Mouse (Mus musculus): ENCODE results near the gene Gclc. TPM values are rescaled to one million over a fixed set of nuclear protein-coding genes. Genes with fewer than 3 reads are reported as not detected.

Gclc gene
- total and polyA plus RNA-seq, 3 experiments = 20.4 to 84.8 (median 35.7) TPM

DNA sequence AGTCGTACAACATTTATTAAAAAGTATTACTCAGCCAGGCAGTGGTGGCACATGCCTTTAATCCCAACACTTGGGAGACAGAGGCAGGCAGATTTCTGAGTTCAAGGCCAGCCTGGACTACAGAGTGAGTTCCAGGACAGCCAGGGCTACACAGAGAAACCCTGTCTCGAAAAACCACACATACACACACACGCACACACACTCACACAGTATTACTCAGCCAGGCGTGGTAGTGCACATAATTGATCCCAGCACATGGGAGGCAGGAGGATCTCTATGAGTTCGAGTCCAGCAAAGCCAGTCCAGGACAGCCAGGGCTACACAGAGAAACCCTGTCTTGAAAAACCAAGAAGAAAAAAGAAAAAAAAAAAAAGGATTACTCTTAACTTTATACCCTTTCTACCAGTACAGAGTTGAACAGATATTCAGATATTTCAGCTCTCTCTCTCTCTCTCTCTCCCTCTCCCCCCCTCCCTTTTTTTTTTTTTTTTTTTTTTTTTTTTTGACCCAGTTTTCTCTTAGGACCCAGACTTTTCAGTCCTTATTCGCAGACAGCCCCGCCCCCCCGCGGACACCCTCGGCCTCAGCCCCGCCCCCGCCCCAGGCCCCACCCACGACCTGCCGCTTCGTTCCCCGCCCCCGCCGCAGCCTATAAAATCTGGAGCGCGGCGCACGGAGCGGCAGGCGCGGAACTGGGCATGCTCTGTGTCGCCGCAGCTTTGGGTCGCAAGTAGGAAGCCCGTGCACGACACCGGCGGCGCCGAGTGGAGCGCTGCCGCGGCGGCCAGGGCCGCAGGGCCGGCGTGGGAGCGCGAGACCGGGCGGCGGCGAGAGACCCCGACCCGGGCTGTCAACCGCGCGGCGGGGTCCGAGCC, at the start of gene Gclc (continued):
- no peak for TF ChIP-seq MXI1 (IDR thresholded peaks at IDR 0.05; ENCODE audit: low read depth, low read length)

DNA sequence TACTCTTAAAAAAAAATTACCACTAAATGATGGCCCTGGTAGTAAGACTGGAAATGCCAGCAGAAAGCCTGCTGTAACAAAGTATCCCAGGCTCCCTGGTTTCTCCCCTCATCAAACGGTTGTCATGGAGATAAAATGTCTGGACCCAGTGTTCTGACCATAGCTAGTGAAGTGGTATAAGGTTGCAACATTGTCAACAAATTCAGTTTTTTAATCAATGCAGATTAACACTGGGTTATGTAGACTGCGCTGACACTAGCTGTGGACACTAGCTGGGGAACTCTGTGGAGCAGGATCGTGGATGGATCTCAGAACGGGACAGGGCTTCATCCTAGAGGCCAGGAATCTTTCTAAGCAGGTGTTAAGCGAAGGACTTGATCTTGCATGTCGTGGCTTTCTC, 47.8 kb upstream of the Gclc start:
- no peaks in the 10 kb centered on the region for H3K36me3 ChIP-seq (replicated peaks in 1 of 2; ENCODE audit: control insufficient read depth in 1 of 2, insufficient read depth in 1 of 2, low read length in 1 of 2)
- TF ChIP-seq GABPA (IDR thresholded peaks at IDR 0.05; ENCODE audit: insufficient replicate concordance, low read depth, low read length) (no peak), PAX5 (IDR thresholded peaks at IDR 0.05; ENCODE audit: low read length) (no peak), CHD2 (IDR thresholded peaks at IDR 0.05; ENCODE audit: low read length) (no peak)
- H3K9me3 ChIP-seq (replicated peaks; ENCODE audit: low read length) = no peaks in the 10 kb centered on the region
- no peak overlapping the region for H3K9ac ChIP-seq (ENCODE audit: insufficient read depth, low read depth)
- no peak overlapping the region for H3K27ac ChIP-seq (ENCODE audit: insufficient read depth, low read depth)
- H3K27me3 ChIP-seq (replicated peaks) = no peaks in the 10 kb centered on the region
- no peaks in the 10 kb centered on the region for H3K79me2 ChIP-seq (replicated peaks; ENCODE audit: control insufficient read depth, extremely low read depth, insufficient read depth, poor library complexity, severe bottlenecking)
- in situ Hi-C loops (cut with MboI; ENCODE audit: low pct_ligation_motif_present, low pct_unique_long_range_greater_than_20kb, low sequenced_read_pairs) = loop anchor here (10.0 kb wide), 1 partner anchor 48 kb away; the partner anchor contains the start of gene Gclc
- DNase-seq (ENCODE audit: extremely low read depth) = no peak
- no peak overlapping the region for H3K4me3 ChIP-seq (replicated peaks in 1 of 3; ENCODE audit: low read depth in 2 of 3, low read length in 2 of 3, poor library complexity in 1 of 3)
- H3K4me1 ChIP-seq (ENCODE audit: control insufficient read depth in 1 of 2, insufficient read depth in 2 of 2) = peaks cover 5 to 46% of the 10 kb centered on the region in 2 experiments
- dilution Hi-C loops (cut with MboI; ENCODE audit: extremely low pct_ligation_motif_present, extremely low pct_unique_long_range_greater_than_20kb, low sequenced_read_pairs) = no loop called here
- H3K4me2 ChIP-seq (ENCODE audit: insufficient read depth, low read depth, poor library complexity, severe bottlenecking) = no peak overlapping the region

DNA sequence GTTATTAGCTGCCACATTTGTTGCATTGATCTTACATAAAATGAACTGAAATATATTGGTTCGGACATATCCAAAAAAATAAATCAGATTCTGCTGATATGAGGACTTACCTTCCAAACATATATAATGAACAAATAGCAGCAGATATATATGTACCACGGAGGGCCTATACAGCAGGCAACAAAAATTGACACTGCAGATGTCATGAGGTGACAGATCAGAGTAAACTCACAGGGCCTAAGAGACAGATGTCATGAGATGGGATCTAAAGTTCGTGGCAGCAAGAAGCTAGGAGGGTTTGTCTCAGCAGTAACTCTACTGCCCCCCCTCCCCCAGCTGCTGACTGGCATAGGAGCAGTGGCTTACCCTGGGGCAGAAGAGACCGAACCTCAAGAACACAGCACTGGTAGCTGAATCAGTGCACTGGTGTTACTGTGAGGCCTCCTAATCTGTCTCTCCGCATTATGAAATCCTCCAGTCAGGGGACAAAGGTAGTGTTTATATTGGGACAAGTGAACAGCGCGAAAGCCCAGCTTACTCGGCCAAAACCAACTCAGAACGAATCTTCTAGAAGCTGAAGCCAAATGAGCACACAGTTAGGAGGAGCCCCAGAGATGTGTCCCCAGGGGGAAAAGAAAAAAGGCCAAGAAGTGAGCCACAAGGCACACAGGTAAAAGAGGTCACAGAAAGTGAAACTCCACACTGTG, 46.7 kb upstream of the Gclc start:
- no peaks in the 10 kb centered on the region for H3K9me3 ChIP-seq (replicated peaks; ENCODE audit: low read length)
- peak; percentile 87 for DNase-seq (ENCODE audit: extremely low read depth)
- no peak overlapping the region for H3K9ac ChIP-seq (ENCODE audit: insufficient read depth, low read depth)
- H3K4me3 ChIP-seq (replicated peaks in 1 of 3; ENCODE audit: low read depth in 2 of 3, low read length in 2 of 3, poor library complexity in 1 of 3) = peak overlapping the region in 1 of 3 experiments; percentile 18
- no peaks in the 10 kb centered on the region for H3K79me2 ChIP-seq (replicated peaks; ENCODE audit: control insufficient read depth, extremely low read depth, insufficient read depth, poor library complexity, severe bottlenecking)
- H3K4me2 ChIP-seq (ENCODE audit: insufficient read depth, low read depth, poor library complexity, severe bottlenecking) = peak overlapping the region; percentile 61
- peak overlapping the region; percentile 75 for H3K27ac ChIP-seq (ENCODE audit: insufficient read depth, low read depth)
- no peaks in the 10 kb centered on the region for H3K27me3 ChIP-seq (replicated peaks)
- peaks cover 5 to 47% of the 10 kb centered on the region in 2 experiments for H3K4me1 ChIP-seq (ENCODE audit: control insufficient read depth in 1 of 2, insufficient read depth in 2 of 2)
- in situ Hi-C loops (cut with MboI; ENCODE audit: low pct_ligation_motif_present, low pct_unique_long_range_greater_than_20kb, low sequenced_read_pairs) = loop anchor here (10.0 kb wide), 1 partner anchor 47 kb away; the partner anchor contains the start of gene Gclc
- dilution Hi-C loops (cut with MboI; ENCODE audit: extremely low pct_ligation_motif_present, extremely low pct_unique_long_range_greater_than_20kb, low sequenced_read_pairs) = no loop called here
- H3K36me3 ChIP-seq (replicated peaks in 1 of 2; ENCODE audit: control insufficient read depth in 1 of 2, insufficient read depth in 1 of 2, low read length in 1 of 2) = no peaks in the 10 kb centered on the region
- TF ChIP-seq IRF4 (IDR thresholded peaks at IDR 0.05; ENCODE audit: low read depth, low read length) (peak; percentile 92), SMC3 (IDR thresholded peaks at IDR 0.05; ENCODE audit: low read depth, low read length) (0 out of 2 replicates have a peak, but pooled peaks have one; percentile 9), USF1 (IDR thresholded peaks at IDR 0.05; ENCODE audit: low read depth, low read length) (no peak), JUN (IDR thresholded peaks at IDR 0.05; ENCODE audit: insufficient read depth, low read depth, low read length) (no peak; the same call in 1 of the 2 replicates), MAX (IDR thresholded peaks at IDR 0.05; ENCODE audit: low read length) (no peak), TBP (conservative IDR thresholded peaks at IDR 0.05; ENCODE audit: low read depth, low read length) (0 out of 2 replicates have a peak, but pooled peaks have one; percentile 47), NRF1 (IDR thresholded peaks at IDR 0.05; ENCODE audit: low read depth, low read length) (no peak), RCOR1 (conservative IDR thresholded peaks at IDR 0.05; ENCODE audit: low read depth, low read length) (no peak), MAFK (IDR thresholded peaks at IDR 0.05; ENCODE audit: insufficient replicate concordance, low read length) (no peak), MEF2A (IDR thresholded peaks at IDR 0.05; ENCODE audit: borderline replicate concordance, low read depth, low read length) (peak; percentile 72; the same call in 1 of the 2 replicates), BHLHE40 (IDR thresholded peaks at IDR 0.05; ENCODE audit: low read depth, low read length) (peak; percentile 65), POLR2A (IDR thresholded peaks at IDR 0.05; ENCODE audit: low read depth, low read length) (peak; percentile 29; the same call in 1 of the 2 replicates), E2F4 (IDR thresholded peaks at IDR 0.05; ENCODE audit: insufficient replicate concordance, low read depth, low read length) (no peak), TCF12 (IDR thresholded peaks at IDR 0.05; ENCODE audit: low read depth, low read length) (peak; percentile 22; the same call in 1 of the 2 replicates), PAX5 (IDR thresholded peaks at IDR 0.05; ENCODE audit: low read length) (no peak), ZKSCAN1 (IDR thresholded peaks at IDR 0.05; ENCODE audit: borderline replicate concordance, low read depth, low read length) (no peak), KAT2A (IDR thresholded peaks at IDR 0.05; ENCODE audit: insufficient replicate concordance, low read length) (0 out of 2 replicates have a peak, but pooled peaks have one; percentile 5), RAD21 (IDR thresholded peaks at IDR 0.05; ENCODE audit: low read depth, low read length) (peak; percentile 2), GABPA (IDR thresholded peaks at IDR 0.05; ENCODE audit: insufficient replicate concordance, low read depth, low read length) (no peak), CTCF (conservative IDR thresholded peaks at IDR 0.05 in 1 of 2, IDR thresholded peaks at IDR 0.05 in 1 of 2; ENCODE audit: low read depth in 2 of 2, low read length in 2 of 2) (no peak), ZC3H11A (IDR thresholded peaks at IDR 0.05; ENCODE audit: low read depth, low read length) (no peak), ZMIZ1 (IDR thresholded peaks at IDR 0.05; ENCODE audit: low read depth, low read length) (0 out of 2 replicates have a peak, but pooled peaks have one; percentile 51), JUND (conservative IDR thresholded peaks at IDR 0.05; ENCODE audit: low read depth, low read length) (peak; percentile 25; the same call in 1 of the 2 replicates), ELF1 (IDR thresholded peaks at IDR 0.05; ENCODE audit: low read depth, low read length) (0 out of 2 replicates have a peak, but pooled peaks have one; percentile 11)
